ENCODE assay signal across 10 mouse cellular contexts in the genomic region with DNA sequence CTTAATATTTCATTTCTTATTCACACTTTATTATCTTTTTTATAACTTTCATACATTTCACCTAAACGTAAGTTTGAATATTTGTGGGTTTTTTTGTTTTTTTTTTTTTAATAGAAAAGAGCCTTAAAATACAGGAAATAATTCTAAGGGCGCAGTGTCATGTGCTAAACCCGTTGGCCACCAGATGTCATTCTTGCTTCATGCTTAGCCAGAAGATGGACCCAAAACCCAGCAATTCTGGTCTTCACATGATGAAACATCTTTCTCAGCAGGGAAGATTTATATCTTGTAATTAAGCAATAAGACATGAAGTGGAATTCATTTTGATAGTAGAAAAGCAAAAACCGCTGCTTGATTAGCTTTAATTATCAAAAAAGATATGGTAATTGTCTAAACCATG. TPM values are rescaled to one million over a fixed set of nuclear protein-coding genes. Genes with fewer than 3 reads are reported as not detected.
DNase-seq lines count a peak whose midpoint lies in the region; ATAC-seq lines count a peak whose summit lies in the region.
"Had no signal": no experiment of that assay in that cellular context is flagged by ENCODE, and none has a peak within 500 bp of the region (broad histone marks: within the 10 kb centered on the region; RNA-seq: fewer than 3 reads in every experiment).

No protein-coding gene starts in this region.

- no peak overlapping the region for H3K4me3 ChIP-seq in kidney, embryonic 14.5 days (ENCODE audit: low read length)

- no peaks in the 10 kb centered on the region for H3K27me3 ChIP-seq in kidney, embryonic 14.5 days (ENCODE audit: control insufficient read depth, insufficient read depth, low read length)

- peak; percentile 26 for DNase-seq in embryo, embryonic 10 days (ENCODE audit: low spot score)
- no peak for DNase-seq in embryo, embryonic 9.5 days (ENCODE audit: extremely low spot score)
- peak; percentile 6 for DNase-seq in kidney, postnatal 14 days
- peak; percentile 8 for DNase-seq in 3134 (ENCODE audit: extremely low read depth, insufficient read length, low spot score)
- DNase-seq in brain, adult 2 months (ENCODE audit: low read depth, low spot score), result peak; percentile 33
- no peak for DNase-seq in urinary bladder, adult 18-20 months (ENCODE audit: low spot score in 2 of 2)
- DNase-seq in c-Kit-positive CD71-positive TER-119-positive erythroid progenitor cells, embryonic 14.5 days (ENCODE audit: low spot score), result no peak
- DNase-seq: gastrocnemius, postnatal 14 days; thymus, postnatal 14 days had no signal

- WGBS in kidney, embryonic 14.5 days, result 76% methylated on average over 4 of the region's 4 CpGs

- no peaks in the 10 kb centered on the region for H3K4me1 ChIP-seq in kidney, embryonic 14.5 days (ENCODE audit: control insufficient read depth, insufficient read depth, low read length)

- H3K27ac ChIP-seq in kidney, embryonic 14.5 days (ENCODE audit: low read depth, low read length), result no peak overlapping the region

- no peaks in the 10 kb centered on the region for H3K36me3 ChIP-seq in kidney, embryonic 14.5 days (ENCODE audit: control insufficient read depth, insufficient read depth, low read length)

- no peak for ATAC-seq in kidney, embryonic 14.5 days (ENCODE audit: low FRiP score, low TSS enrichment)

- H3K4me2 ChIP-seq in kidney, embryonic 14.5 days (replicated peaks; ENCODE audit: low read depth, low read length), result no peak overlapping the region

- no peak overlapping the region for H3K9ac ChIP-seq in kidney, embryonic 14.5 days (ENCODE audit: low read depth, low read length)

- H3K9me3 ChIP-seq in kidney, embryonic 14.5 days (ENCODE audit: control insufficient read depth, low read length), result no peaks in the 10 kb centered on the region

RNA-seq across cellular contexts. Expression of a gene that starts 47.6 kb away (rescaled TPM):
- polyA plus RNA-seq in kidney, embryonic 14.5 days (2014; fragmentation: Nextera tagmentation; extraction: Ambion mirVana), result 8.8 and 11.1 TPM in 2 replicates

Comparison
In these comparisons a context has a peak if more than half of its experiments do, and no peak if none do; other contexts are left out.
1. DNase-seq: peak in embryo, embryonic 10 days (single experiment), kidney, postnatal 14 days (single experiment), 3134 (single experiment) and brain, adult 2 months (single experiment); none in embryo, embryonic 9.5 days (single experiment), urinary bladder, adult 18-20 months (0 of 2) and c-Kit-positive CD71-positive TER-119-positive erythroid progenitor cells, embryonic 14.5 days (single experiment).